Mouse (Mus musculus): ENCODE results near the gene Klhl35. TPM values are rescaled to one million over a fixed set of nuclear protein-coding genes. Genes with fewer than 3 reads are reported as not detected.

The Klhl35 gene
- total and polyA plus RNA-seq, 3 experiments = not detected

DNA sequence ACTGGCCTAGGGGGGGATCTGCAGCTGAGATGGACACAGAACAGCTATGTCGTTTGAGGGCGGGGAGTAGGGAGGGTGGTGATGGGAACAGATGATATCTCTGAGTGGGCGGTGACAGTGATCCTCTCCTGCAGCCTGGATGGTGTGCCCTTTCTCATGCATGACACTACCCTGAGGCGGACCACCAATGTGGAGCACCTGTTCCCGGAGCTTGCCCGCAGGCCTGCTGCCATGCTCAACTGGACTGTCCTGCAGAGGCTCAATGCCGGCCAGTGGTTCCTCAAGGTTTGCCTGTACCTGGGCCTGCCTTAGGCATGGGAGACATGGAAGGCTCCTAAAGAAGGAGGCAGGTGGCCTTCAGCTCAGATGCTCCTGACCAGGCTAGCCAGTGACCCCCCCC lies 12.9 kb upstream of the Klhl35 start:
- H3K27me3 ChIP-seq (ENCODE audit: insufficient read depth, low read length) = peaks cover 51% of the 10 kb centered on the region
- DNase-seq (ENCODE audit: low spot score) (no peak), ATAC-seq (ENCODE audit: extremely low read depth, insufficient number of reproducible peaks, low FRiP score, poor library complexity, severe bottlenecking) (no peak)
- peaks cover 12% of the 10 kb centered on the region for H3K4me1 ChIP-seq (ENCODE audit: insufficient read depth, low read depth, low read length)
- H3K36me3 ChIP-seq (replicated peaks) = no peaks in the 10 kb centered on the region
- H3K9me3 ChIP-seq (replicated peaks) = no peaks in the 10 kb centered on the region
- no peak overlapping the region for H3K4me3 ChIP-seq (ENCODE audit: low read depth, low read length)
- TF ChIP-seq GATA1 (IDR thresholded peaks at IDR 0.05; ENCODE audit: borderline replicate concordance, low read length) (no peak), GATA2 (IDR thresholded peaks at IDR 0.05; ENCODE audit: borderline replicate concordance, low read depth, low read length) (no peak), POLR2AphosphoS5 (IDR thresholded peaks at IDR 0.05; ENCODE audit: insufficient replicate concordance, low read depth, low read length) (no peak), TAL1 (conservative IDR thresholded peaks at IDR 0.05; ENCODE audit: low read depth, low read length) (no peak), CTCF (IDR thresholded peaks at IDR 0.05; ENCODE audit: low read depth, low read length) (no peak)

DNA sequence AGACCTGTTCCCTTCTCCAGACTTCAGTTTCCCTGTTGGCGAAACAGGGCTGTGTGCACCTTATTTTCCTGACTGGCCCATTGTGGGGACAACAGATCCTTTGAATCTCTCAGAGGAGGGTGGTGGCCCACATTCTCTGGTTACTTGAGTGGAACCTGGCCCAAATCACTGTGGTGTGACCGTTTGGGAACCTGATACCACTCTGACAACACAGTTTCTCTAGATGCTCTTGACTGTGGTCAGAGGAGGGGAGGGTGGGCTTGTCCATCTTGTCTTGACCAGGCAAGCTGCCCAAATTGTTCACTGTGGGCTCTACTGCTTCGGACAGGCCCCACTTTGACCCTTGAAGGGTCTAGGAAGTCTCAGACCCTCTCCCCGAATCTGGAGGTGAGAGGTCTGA lies 11.8 kb upstream of the Klhl35 start:
- TF ChIP-seq TAL1 (conservative IDR thresholded peaks at IDR 0.05; ENCODE audit: low read depth, low read length) (no peak), GATA2 (IDR thresholded peaks at IDR 0.05; ENCODE audit: borderline replicate concordance, low read depth, low read length) (no peak), CTCF (IDR thresholded peaks at IDR 0.05; ENCODE audit: low read depth, low read length) (no peak), GATA1 (IDR thresholded peaks at IDR 0.05; ENCODE audit: borderline replicate concordance, low read length) (no peak), POLR2AphosphoS5 (IDR thresholded peaks at IDR 0.05; ENCODE audit: insufficient replicate concordance, low read depth, low read length) (no peak)

DNA sequence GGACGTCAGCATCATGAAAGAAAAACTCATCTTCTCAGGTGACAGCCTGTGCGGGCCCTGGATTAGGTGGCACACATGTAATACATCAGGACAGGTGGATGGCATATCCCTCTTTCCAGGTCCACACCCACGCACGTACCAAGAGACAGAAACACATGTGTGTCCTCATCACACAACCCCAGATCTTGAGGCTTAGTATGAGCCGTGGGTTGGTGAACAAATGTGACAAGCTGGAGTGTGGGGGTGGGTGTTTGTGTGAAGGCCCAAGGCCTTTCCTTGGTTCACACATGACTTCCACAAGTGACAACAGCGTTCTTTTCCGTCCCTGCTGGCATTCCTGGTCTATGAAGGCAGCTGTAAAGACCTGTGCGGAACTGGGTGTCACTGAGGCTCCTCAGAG lies 7.0 kb upstream of the Klhl35 start:
- DNase-seq (ENCODE audit: low spot score) (no peak), ATAC-seq (ENCODE audit: extremely low read depth, insufficient number of reproducible peaks, low FRiP score, poor library complexity, severe bottlenecking) (no peak)
- Histone ChIP-seq H3K36me3 (replicated peaks) (no peaks in the 10 kb centered on the region), H3K4me1 (ENCODE audit: insufficient read depth, low read depth, low read length) (no peaks in the 10 kb centered on the region), H3K27me3 (ENCODE audit: insufficient read depth, low read length) (peaks cover 54% of the 10 kb centered on the region), H3K4me3 (ENCODE audit: low read depth, low read length) (no peak overlapping the region), H3K9me3 (replicated peaks) (no peaks in the 10 kb centered on the region)
- no peak for TF ChIP-seq TAL1 (conservative IDR thresholded peaks at IDR 0.05; ENCODE audit: low read depth, low read length)
- no peak for TF ChIP-seq POLR2AphosphoS5 (IDR thresholded peaks at IDR 0.05; ENCODE audit: insufficient replicate concordance, low read depth, low read length)
- TF ChIP-seq GATA1 (IDR thresholded peaks at IDR 0.05; ENCODE audit: borderline replicate concordance, low read length) = no peak
- no peak for TF ChIP-seq CTCF (IDR thresholded peaks at IDR 0.05; ENCODE audit: low read depth, low read length)
- TF ChIP-seq GATA2 (IDR thresholded peaks at IDR 0.05; ENCODE audit: borderline replicate concordance, low read depth, low read length) = no peak

More for the DNA sequence above, 11.8 kb upstream of the Klhl35 start:
- no peak for DNase-seq (ENCODE audit: low spot score)
- H3K36me3 ChIP-seq (replicated peaks) = no peaks in the 10 kb centered on the region
- peaks cover 53% of the 10 kb centered on the region for H3K27me3 ChIP-seq (ENCODE audit: insufficient read depth, low read length)
- no peak for ATAC-seq (ENCODE audit: extremely low read depth, insufficient number of reproducible peaks, low FRiP score, poor library complexity, severe bottlenecking)
- peaks cover 12% of the 10 kb centered on the region for H3K4me1 ChIP-seq (ENCODE audit: insufficient read depth, low read depth, low read length)
- H3K9me3 ChIP-seq (replicated peaks) = no peaks in the 10 kb centered on the region
- H3K4me3 ChIP-seq (ENCODE audit: low read depth, low read length) = no peak overlapping the region

DNA sequence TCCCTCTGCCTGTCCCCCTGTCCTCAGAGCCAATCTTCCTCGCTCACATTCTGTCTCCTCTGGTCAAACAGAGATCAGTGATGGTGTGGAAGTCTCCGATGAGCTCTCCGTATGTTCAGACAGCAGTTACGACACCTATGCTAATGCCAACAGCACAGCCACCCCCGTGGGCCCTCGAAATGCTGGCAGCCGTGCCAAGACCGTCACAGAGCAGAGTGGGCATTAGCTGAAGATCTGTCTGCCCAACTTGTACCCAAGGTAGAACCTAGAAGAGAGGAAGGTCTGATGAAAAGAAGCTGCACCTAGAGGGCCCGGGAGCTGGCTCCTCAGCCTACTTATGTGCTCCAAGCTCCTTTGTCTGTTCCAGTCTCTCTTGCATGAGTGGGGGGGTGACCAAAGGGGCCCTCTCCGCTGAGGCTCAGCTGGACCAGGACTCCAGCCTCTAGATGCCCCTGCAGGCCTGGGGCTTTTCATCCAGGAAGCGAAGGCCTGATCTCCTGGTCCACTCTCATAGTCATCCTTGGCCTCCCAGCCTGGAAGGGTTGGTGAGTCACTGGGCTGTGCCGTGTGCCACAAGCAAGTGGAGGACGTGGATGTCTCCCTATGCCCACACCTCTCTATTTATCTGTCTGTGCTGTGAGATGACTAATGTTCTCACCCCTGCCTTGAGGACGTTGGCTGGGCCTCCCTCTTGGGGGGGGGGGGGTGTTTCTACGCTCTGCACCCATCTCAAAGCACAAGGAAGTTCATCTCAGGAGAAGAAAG lies 5.7 kb upstream of the Klhl35 start:
- Histone ChIP-seq H3K4me1 (ENCODE audit: insufficient read depth, low read depth, low read length) (no peaks in the 10 kb centered on the region; the same call in 1 of the 2 replicates), H3K9me3 (replicated peaks) (no peaks in the 10 kb centered on the region), H3K36me3 (replicated peaks) (no peaks in the 10 kb centered on the region), H3K4me3 (ENCODE audit: low read depth, low read length) (no peak overlapping the region), H3K27me3 (ENCODE audit: insufficient read depth, low read length) (peaks cover 48% of the 10 kb centered on the region)
- DNase-seq (ENCODE audit: low spot score) (no peak), ATAC-seq (ENCODE audit: extremely low read depth, insufficient number of reproducible peaks, low FRiP score, poor library complexity, severe bottlenecking) (no peak)
- no peak for TF ChIP-seq CTCF (IDR thresholded peaks at IDR 0.05; ENCODE audit: low read depth, low read length)
- no peak for TF ChIP-seq GATA2 (IDR thresholded peaks at IDR 0.05; ENCODE audit: borderline replicate concordance, low read depth, low read length)
- TF ChIP-seq POLR2AphosphoS5 (IDR thresholded peaks at IDR 0.05; ENCODE audit: insufficient replicate concordance, low read depth, low read length) = no peak
- no peak for TF ChIP-seq GATA1 (IDR thresholded peaks at IDR 0.05; ENCODE audit: borderline replicate concordance, low read length)
- TF ChIP-seq TAL1 (conservative IDR thresholded peaks at IDR 0.05; ENCODE audit: low read depth, low read length) = no peak

DNA sequence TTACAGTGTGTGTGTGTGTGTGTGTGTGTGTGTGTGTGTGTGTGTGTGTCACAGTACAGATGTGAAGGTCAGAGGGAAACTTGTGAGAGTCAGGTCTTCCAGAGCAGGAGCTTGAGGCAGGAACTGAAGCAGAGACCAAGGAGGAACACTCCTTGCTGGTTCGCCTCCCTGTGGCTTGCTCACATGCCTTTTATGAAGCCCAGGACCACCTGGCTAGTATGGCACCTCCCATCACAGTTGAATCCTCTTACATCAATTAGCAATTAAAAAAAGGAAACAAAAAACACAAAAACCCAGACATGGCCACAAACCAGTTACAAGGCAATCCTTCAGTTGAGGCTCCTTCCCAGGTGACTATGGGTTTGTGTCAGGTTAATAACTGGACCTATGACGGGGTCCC lies 2.7 kb upstream of the Klhl35 start:
- ATAC-seq (ENCODE audit: extremely low read depth, insufficient number of reproducible peaks, low FRiP score, poor library complexity, severe bottlenecking) = no peak
- peaks cover 3% of the 10 kb centered on the region for H3K9me3 ChIP-seq (replicated peaks)
- peaks cover 38% of the 10 kb centered on the region for H3K27me3 ChIP-seq (ENCODE audit: insufficient read depth, low read length)
- DNase-seq (ENCODE audit: low spot score) = no peak
- peaks cover 3% of the 10 kb centered on the region for H3K36me3 ChIP-seq (replicated peaks)
- no peak overlapping the region for H3K4me3 ChIP-seq (ENCODE audit: low read depth, low read length)
- no peaks in the 10 kb centered on the region; the same call in 1 of the 2 replicates for H3K4me1 ChIP-seq (ENCODE audit: insufficient read depth, low read depth, low read length)
- no peak for TF ChIP-seq CTCF (IDR thresholded peaks at IDR 0.05; ENCODE audit: low read depth, low read length)
- TF ChIP-seq TAL1 (conservative IDR thresholded peaks at IDR 0.05; ENCODE audit: low read depth, low read length) = no peak
- no peak for TF ChIP-seq POLR2AphosphoS5 (IDR thresholded peaks at IDR 0.05; ENCODE audit: insufficient replicate concordance, low read depth, low read length)
- no peak for TF ChIP-seq GATA2 (IDR thresholded peaks at IDR 0.05; ENCODE audit: borderline replicate concordance, low read depth, low read length)
- no peak for TF ChIP-seq GATA1 (IDR thresholded peaks at IDR 0.05; ENCODE audit: borderline replicate concordance, low read length)

DNA sequence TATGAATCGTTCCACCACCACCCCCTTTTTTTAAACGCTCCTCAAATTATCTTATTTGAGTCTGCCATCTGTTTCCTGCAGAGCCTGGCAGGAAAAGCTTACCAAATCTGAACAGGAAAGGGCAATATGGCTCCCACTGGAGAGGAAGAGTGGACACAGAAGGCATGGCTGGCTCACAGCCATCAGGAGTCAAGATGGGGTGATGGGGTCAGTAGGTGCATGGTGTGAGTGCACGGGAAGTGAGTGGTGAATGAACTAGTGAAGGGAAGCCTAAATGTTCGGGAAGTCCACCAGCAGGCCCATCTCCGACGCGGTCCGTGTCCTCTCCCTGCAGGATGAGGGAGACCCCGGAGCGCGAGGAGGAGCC lies 2.1 kb downstream of the Klhl35 start:
- no peak overlapping the region; the same call in 1 of the 2 replicates for H3K4me3 ChIP-seq (ENCODE audit: low read depth, low read length)
- H3K9me3 ChIP-seq (replicated peaks) = peaks cover 15% of the 10 kb centered on the region
- H3K27me3 ChIP-seq (ENCODE audit: insufficient read depth, low read length) = peaks cover 15% of the 10 kb centered on the region
- ATAC-seq (ENCODE audit: extremely low read depth, insufficient number of reproducible peaks, low FRiP score, poor library complexity, severe bottlenecking) (no peak), DNase-seq (ENCODE audit: low spot score) (no peak)
- no peak for TF ChIP-seq POLR2AphosphoS5 (IDR thresholded peaks at IDR 0.05; ENCODE audit: insufficient replicate concordance, low read depth, low read length)
- no peak for TF ChIP-seq GATA1 (IDR thresholded peaks at IDR 0.05; ENCODE audit: borderline replicate concordance, low read length)
- no peak for TF ChIP-seq GATA2 (IDR thresholded peaks at IDR 0.05; ENCODE audit: borderline replicate concordance, low read depth, low read length)
- TF ChIP-seq TAL1 (conservative IDR thresholded peaks at IDR 0.05; ENCODE audit: low read depth, low read length) = no peak
- TF ChIP-seq CTCF (IDR thresholded peaks at IDR 0.05; ENCODE audit: low read depth, low read length) = no peak
- H3K36me3 ChIP-seq (replicated peaks) = peaks cover 42% of the 10 kb centered on the region
- H3K4me1 ChIP-seq (ENCODE audit: insufficient read depth, low read depth, low read length) = peaks cover 10% of the 10 kb centered on the region
